Mouse (Mus musculus) left cerebral cortex, postnatal 25 days (tissue): ENCODE measurements around the gene Rsph14. TPM values are rescaled to one million over a fixed set of nuclear protein-coding genes. Genes with fewer than 3 reads are reported as not detected.

Experiments used
- total RNA-seq, 2 experiments: library from RNA; stranded (reverse); gene quantifications; 2 replicates each; pipeline ENCODE4 v1.2.3; 2021

Gene Rsph14
- total RNA-seq, 2 experiments from 2014 or later: 0.25 to 0.55 TPM

Other genes with a start within 250 kb of the Rsph14 start
- gene Gnaz, start 65.4 kb downstream of the Rsph14 start, total RNA-seq: 100 to 1,000 TPM; 124 to 133 TPM
- 10 to 100 TPM; 29.3 to 35.7 TPM for gene Rab36, start 4.5 kb upstream of the Rsph14 start, total RNA-seq
- gene Bcr, start 28.0 kb upstream of the Rsph14 start, total RNA-seq: 100 to 1,000 TPM in 1 of 2 experiments, 10 to 100 TPM in 1; 92.8 to 112 TPM
- gene Specc1l, start 179.5 kb upstream of the Rsph14 start, total RNA-seq: 10 to 100 TPM; 38.9 to 41.4 TPM